Mouse (Mus musculus): ENCODE results near the gene Dock1. TPM values are rescaled to one million over a fixed set of nuclear protein-coding genes. Genes with fewer than 3 reads are reported as not detected.

Dock1 gene
- polyA plus RNA-seq, 1 experiment from 2014 or later, result 44.5 TPM

DNA sequence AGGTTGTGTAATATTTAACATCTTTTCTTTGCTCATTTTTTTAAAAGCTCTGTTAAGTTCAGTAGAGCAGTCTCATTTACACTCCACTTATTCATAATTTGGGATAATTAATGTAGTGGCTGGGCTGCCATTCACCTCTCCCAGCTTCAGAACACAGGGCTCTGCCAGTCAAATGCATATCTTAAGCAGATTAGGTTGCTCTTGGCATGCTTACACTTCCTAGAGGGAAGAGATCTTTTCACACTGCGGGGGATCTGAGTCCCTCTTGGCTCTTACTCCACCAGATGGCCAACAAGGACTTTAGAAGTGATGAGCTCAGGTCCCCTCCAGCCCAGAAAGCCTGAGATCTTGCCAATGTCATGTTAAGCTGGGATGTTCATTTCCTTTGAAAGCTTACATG is 150.8 kb downstream of the Dock1 start:
- no peak for ATAC-seq (ENCODE audit: low read depth)
- Histone ChIP-seq H3K36me3 (ENCODE audit: control insufficient read depth, insufficient read depth, low read length) (no peaks in the 10 kb centered on the region), H3K9ac (ENCODE audit: low read length) (no peak overlapping the region), H3K27me3 (ENCODE audit: control insufficient read depth, insufficient read depth, low read depth, low read length) (no peaks in the 10 kb centered on the region), H3K4me1 (replicated peaks; ENCODE audit: control insufficient read depth, insufficient read depth, low read length) (no peaks in the 10 kb centered on the region; the same call in 1 of the 2 replicates), H3K9me3 (ENCODE audit: control insufficient read depth, low read length) (no peaks in the 10 kb centered on the region), H3K4me3 (ENCODE audit: low read length) (no peak overlapping the region), H3K4me2 (ENCODE audit: low read depth, low read length) (no peak overlapping the region), H3K27ac (ENCODE audit: low read length) (no peak overlapping the region)
- WGBS, result 41% methylated on average over 1 of the region's 1 CpGs

DNA sequence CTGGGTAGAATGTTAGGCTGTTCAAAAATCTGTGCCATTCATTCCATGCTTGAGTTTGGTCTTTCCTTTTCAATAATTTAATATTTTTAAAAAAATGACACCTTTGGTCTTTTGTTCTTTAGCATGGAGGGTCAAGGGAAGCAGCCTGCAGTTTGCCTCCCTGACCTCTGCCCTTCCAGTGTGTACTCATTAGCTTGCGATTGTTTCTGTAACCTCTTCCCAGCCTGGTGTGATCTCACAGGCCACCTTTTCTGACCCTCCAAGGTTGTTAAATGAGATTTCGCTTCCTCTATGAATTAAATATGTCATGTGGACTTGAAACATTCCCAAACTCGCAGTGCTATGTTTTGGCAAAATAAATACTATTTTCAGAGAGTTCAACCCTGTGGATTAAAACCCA is 151.6 kb downstream of the Dock1 start:
- H3K27ac ChIP-seq (ENCODE audit: low read length), result no peak overlapping the region
- no peaks in the 10 kb centered on the region; the same call in 1 of the 2 replicates for H3K4me1 ChIP-seq (replicated peaks; ENCODE audit: control insufficient read depth, insufficient read depth, low read length)
- ATAC-seq (ENCODE audit: low read depth), result no peak
- no peaks in the 10 kb centered on the region for H3K9me3 ChIP-seq (ENCODE audit: control insufficient read depth, low read length)
- H3K4me2 ChIP-seq (ENCODE audit: low read depth, low read length), result no peak overlapping the region
- 50% methylated on average over 3 of the region's 3 CpGs for WGBS
- no peak overlapping the region for H3K4me3 ChIP-seq (ENCODE audit: low read length)
- H3K9ac ChIP-seq (ENCODE audit: low read length), result no peak overlapping the region
- H3K27me3 ChIP-seq (ENCODE audit: control insufficient read depth, insufficient read depth, low read depth, low read length), result no peaks in the 10 kb centered on the region
- no peaks in the 10 kb centered on the region for H3K36me3 ChIP-seq (ENCODE audit: control insufficient read depth, insufficient read depth, low read length)

DNA sequence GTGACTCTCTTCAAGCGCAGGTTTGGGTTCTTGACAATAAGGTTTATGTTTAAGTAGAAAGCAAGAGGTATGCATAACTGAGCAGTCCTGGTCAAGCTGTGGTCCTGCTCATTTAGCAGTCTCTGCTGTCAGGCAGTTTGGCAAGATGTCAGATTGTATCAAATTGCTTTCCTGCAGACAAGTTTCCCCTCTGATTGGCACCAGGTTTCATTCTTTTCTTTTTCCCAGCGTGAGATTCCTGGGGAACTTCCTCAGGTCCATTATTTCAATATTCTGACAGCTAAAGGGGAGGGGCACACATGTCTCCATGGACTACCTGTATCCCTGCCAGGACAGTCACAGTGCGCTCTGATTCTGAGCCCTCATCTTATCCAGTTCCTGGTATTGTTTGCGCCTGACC is 153.4 kb downstream of the Dock1 start:
- no peak overlapping the region for H3K4me2 ChIP-seq (ENCODE audit: low read depth, low read length)
- no peaks in the 10 kb centered on the region for H3K9me3 ChIP-seq (ENCODE audit: control insufficient read depth, low read length)
- H3K4me3 ChIP-seq (ENCODE audit: low read length), result no peak overlapping the region
- 60% methylated on average over 4 of the region's 4 CpGs for WGBS
- H3K27me3 ChIP-seq (ENCODE audit: control insufficient read depth, insufficient read depth, low read depth, low read length), result no peaks in the 10 kb centered on the region
- no peak for ATAC-seq (ENCODE audit: low read depth)
- H3K27ac ChIP-seq (ENCODE audit: low read length), result no peak overlapping the region
- H3K36me3 ChIP-seq (ENCODE audit: control insufficient read depth, insufficient read depth, low read length), result peaks cover 3% of the 10 kb centered on the region; the same call in 1 of the 2 replicates
- no peaks in the 10 kb centered on the region; the same call in 1 of the 2 replicates for H3K4me1 ChIP-seq (replicated peaks; ENCODE audit: control insufficient read depth, insufficient read depth, low read length)
- H3K9ac ChIP-seq (ENCODE audit: low read length), result no peak overlapping the region

DNA sequence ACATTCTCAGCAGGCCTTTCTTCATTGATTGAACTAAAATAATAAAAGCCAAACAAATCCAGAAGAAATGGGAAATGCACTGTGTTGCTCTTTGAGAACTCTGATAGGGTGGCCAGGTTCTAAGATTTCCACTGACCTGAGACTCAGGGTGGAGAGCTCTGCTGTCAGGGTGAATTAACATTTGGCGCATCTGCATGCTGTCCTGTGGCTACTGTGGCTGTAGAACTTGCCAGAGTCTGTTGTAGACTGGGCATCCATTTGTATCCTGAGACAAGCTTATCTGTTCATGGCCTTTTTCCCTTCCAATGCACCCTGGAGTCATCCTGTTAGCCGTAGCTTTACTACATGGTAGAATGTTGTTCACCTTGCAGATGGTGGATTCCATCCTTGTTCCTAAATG is 169.6 kb downstream of the Dock1 start:
- Histone ChIP-seq H3K36me3 (ENCODE audit: control insufficient read depth, insufficient read depth, low read length) (no peaks in the 10 kb centered on the region), H3K27me3 (ENCODE audit: control insufficient read depth, insufficient read depth, low read depth, low read length) (no peaks in the 10 kb centered on the region), H3K4me2 (ENCODE audit: low read depth, low read length) (no peak overlapping the region), H3K27ac (ENCODE audit: low read length) (no peak overlapping the region), H3K4me1 (replicated peaks; ENCODE audit: control insufficient read depth, insufficient read depth, low read length) (no peaks in the 10 kb centered on the region), H3K4me3 (ENCODE audit: low read length) (no peak overlapping the region), H3K9me3 (ENCODE audit: control insufficient read depth, low read length) (no peaks in the 10 kb centered on the region), H3K9ac (ENCODE audit: low read length) (no peak overlapping the region)
- WGBS, result 94% methylated on average over 2 of the region's 2 CpGs
- ATAC-seq (ENCODE audit: low read depth), result no peak

DNA sequence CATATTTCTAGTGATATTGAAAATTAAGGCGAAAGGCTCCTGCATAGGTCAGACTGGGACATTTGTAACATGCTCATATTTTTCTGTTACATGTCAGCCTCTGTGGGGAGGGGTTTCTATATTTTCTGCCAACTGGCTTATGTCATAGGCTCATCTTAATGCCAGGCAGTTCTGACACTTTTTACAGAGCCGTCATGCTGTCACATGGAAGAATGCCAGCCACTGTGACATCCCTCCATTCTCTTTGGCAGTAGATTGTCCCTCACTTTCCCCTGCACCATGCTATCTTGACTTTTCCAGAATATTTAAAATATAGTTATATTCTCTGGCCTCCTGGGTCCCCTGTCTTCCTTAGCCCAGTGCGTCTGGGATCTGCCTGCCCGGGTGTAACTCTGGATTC is 172.3 kb downstream of the Dock1 start:
- no peak for ATAC-seq (ENCODE audit: low read depth)

DNA sequence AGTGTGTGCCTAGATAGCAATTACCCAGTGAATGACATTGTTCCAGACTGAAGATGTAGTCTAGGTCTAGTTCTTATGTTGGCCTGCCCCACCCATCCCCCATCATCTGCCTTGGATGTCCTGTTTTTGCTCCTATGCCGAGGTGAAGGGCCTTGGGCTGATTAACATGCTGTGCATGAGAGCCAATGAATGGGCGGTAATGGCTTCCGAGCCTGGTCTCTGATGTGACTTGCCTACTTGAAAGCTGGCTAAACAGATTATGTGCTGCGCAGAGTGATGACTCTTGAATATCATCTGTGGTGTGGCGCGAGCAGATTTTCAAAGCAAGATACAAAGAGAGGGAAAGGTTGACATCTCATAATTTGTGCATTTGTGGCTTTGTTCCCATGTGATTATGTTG is 191.5 kb downstream of the Dock1 start:
- Histone ChIP-seq H3K27ac (ENCODE audit: low read length) (no peak overlapping the region), H3K9me3 (ENCODE audit: control insufficient read depth, low read length) (no peaks in the 10 kb centered on the region), H3K9ac (ENCODE audit: low read length) (no peak overlapping the region), H3K4me2 (ENCODE audit: low read depth, low read length) (no peak overlapping the region), H3K4me3 (ENCODE audit: low read length) (no peak overlapping the region), H3K27me3 (ENCODE audit: control insufficient read depth, insufficient read depth, low read depth, low read length) (no peaks in the 10 kb centered on the region), H3K36me3 (ENCODE audit: control insufficient read depth, insufficient read depth, low read length) (0 out of 2 replicates have a peak, but pooled peaks cover 2% of the 10 kb centered on the region), H3K4me1 (replicated peaks; ENCODE audit: control insufficient read depth, insufficient read depth, low read length) (no peaks in the 10 kb centered on the region)
- WGBS, result 73% methylated on average over 6 of the region's 6 CpGs
- ATAC-seq (ENCODE audit: low read depth), result no peak

More for the DNA sequence above, 172.3 kb downstream of the Dock1 start:
- Histone ChIP-seq H3K4me3 (ENCODE audit: low read length) (no peak overlapping the region), H3K27me3 (ENCODE audit: control insufficient read depth, insufficient read depth, low read depth, low read length) (no peaks in the 10 kb centered on the region), H3K36me3 (ENCODE audit: control insufficient read depth, insufficient read depth, low read length) (no peaks in the 10 kb centered on the region), H3K4me1 (replicated peaks; ENCODE audit: control insufficient read depth, insufficient read depth, low read length) (no peaks in the 10 kb centered on the region), H3K27ac (ENCODE audit: low read length) (no peak overlapping the region), H3K9me3 (ENCODE audit: control insufficient read depth, low read length) (no peaks in the 10 kb centered on the region), H3K9ac (ENCODE audit: low read length) (no peak overlapping the region), H3K4me2 (ENCODE audit: low read depth, low read length) (no peak overlapping the region)
- 75% methylated on average over 4 of the region's 4 CpGs for WGBS

DNA sequence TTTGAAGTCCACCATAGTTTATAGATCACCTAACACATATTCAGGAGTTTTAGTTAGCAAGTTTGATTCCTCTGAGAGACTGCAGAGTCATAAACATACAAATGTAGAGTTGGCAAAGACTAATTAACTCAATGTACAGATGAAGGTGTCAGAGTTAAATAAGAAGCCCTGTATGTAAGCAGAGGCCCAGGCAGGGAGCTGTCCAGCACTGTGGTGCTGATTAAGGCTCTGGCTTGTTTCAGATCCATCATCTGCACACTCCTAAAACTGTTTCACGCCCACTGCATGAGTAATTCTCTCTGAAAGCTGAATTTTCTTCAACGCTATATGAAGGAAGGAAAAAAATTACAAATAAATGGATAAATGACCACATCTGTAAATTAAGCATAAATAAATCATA is 193.7 kb downstream of the Dock1 start:
- Histone ChIP-seq H3K4me3 (ENCODE audit: low read length) (no peak overlapping the region), H3K9ac (ENCODE audit: low read length) (no peak overlapping the region), H3K27ac (ENCODE audit: low read length) (no peak overlapping the region), H3K4me1 (replicated peaks; ENCODE audit: control insufficient read depth, insufficient read depth, low read length) (no peaks in the 10 kb centered on the region), H3K4me2 (ENCODE audit: low read depth, low read length) (no peak overlapping the region), H3K27me3 (ENCODE audit: control insufficient read depth, insufficient read depth, low read depth, low read length) (no peaks in the 10 kb centered on the region), H3K36me3 (ENCODE audit: control insufficient read depth, insufficient read depth, low read length) (0 out of 2 replicates have a peak, but pooled peaks cover 2% of the 10 kb centered on the region), H3K9me3 (ENCODE audit: control insufficient read depth, low read length) (no peaks in the 10 kb centered on the region)
- 74% methylated on average over 2 of the region's 2 CpGs for WGBS
- ATAC-seq (ENCODE audit: low read depth), result no peak

DNA sequence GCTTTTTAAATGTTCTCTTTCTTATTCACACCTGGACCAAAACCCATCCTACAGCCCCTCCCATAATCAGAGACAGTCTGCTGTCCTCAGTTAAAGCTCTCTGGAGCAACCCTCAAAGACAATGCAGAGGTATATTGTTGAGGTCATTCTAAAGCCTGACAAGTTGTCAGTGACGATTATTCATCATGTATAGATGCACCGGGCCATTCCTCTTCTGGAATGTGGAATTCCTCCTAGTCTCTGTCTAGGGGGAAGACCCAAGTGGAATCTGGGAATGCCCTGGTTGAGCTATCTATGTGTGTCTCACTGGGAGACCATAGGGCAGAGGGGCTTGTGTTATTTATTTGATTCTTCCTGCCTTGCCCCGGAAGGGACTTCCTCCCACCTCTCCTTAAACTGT is 202.1 kb downstream of the Dock1 start:
- no peaks in the 10 kb centered on the region for H3K9me3 ChIP-seq (ENCODE audit: control insufficient read depth, low read length)
- H3K36me3 ChIP-seq (ENCODE audit: control insufficient read depth, insufficient read depth, low read length), result peaks cover 2% of the 10 kb centered on the region; the same call in 1 of the 2 replicates
- H3K4me2 ChIP-seq (ENCODE audit: low read depth, low read length), result no peak overlapping the region
- no peak overlapping the region for H3K9ac ChIP-seq (ENCODE audit: low read length)
- WGBS, result 61% methylated on average over 3 of the region's 3 CpGs
- ATAC-seq (ENCODE audit: low read depth), result no peak
- H3K4me1 ChIP-seq (replicated peaks; ENCODE audit: control insufficient read depth, insufficient read depth, low read length), result no peaks in the 10 kb centered on the region
- no peaks in the 10 kb centered on the region for H3K27me3 ChIP-seq (ENCODE audit: control insufficient read depth, insufficient read depth, low read depth, low read length)
- H3K27ac ChIP-seq (ENCODE audit: low read length), result no peak overlapping the region
- H3K4me3 ChIP-seq (ENCODE audit: low read length), result no peak overlapping the region

DNA sequence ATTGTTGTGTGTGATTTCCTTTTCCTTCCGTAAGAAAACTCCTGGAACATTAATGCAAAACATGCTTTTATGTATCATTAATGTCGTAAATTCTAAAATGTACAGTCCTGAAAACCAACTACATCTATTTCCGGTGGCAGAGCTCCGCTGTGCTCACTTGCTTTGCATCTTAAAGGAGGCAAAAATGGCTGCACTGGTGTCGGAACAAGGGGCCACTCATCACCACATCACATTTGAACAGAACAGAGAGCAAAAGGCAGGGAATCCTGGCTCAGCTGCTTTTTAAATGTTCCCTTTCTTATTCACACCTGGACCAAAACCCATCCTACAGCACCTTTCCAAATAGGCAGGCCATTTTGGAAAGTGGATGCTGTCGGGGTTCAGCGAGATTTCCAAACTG is 202.5 kb downstream of the Dock1 start:
- no peak overlapping the region for H3K27ac ChIP-seq (ENCODE audit: low read length)
- no peak overlapping the region for H3K9ac ChIP-seq (ENCODE audit: low read length)
- no peak overlapping the region for H3K4me2 ChIP-seq (ENCODE audit: low read depth, low read length)
- no peaks in the 10 kb centered on the region for H3K4me1 ChIP-seq (replicated peaks; ENCODE audit: control insufficient read depth, insufficient read depth, low read length)
- ATAC-seq (ENCODE audit: low read depth), result no peak
- H3K27me3 ChIP-seq (ENCODE audit: control insufficient read depth, insufficient read depth, low read depth, low read length), result no peaks in the 10 kb centered on the region
- 90% methylated on average over 7 of the region's 7 CpGs for WGBS
- no peaks in the 10 kb centered on the region for H3K9me3 ChIP-seq (ENCODE audit: control insufficient read depth, low read length)
- H3K4me3 ChIP-seq (ENCODE audit: low read length), result no peak overlapping the region
- H3K36me3 ChIP-seq (ENCODE audit: control insufficient read depth, insufficient read depth, low read length), result peaks cover 2% of the 10 kb centered on the region; the same call in 1 of the 2 replicates

DNA sequence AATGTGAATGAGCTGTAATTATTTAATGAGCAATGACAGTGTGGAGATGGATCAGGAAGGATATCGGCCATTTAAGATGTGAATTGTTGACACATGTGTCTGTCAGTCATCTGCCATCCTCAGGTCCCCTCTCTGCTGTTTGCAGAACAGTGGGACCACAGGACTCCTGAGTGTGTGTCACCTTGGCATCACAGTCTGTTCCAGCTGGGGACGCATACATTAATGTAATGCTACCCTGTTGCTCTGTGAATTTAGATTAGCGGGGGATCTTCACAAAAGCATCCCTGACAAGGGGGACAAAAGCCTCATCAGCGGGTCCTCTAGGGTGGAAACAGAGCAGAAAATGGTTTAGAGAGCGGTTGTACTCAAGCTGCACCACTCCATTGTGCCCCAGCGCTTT is 208.5 kb downstream of the Dock1 start:
- Histone ChIP-seq H3K4me1 (replicated peaks; ENCODE audit: control insufficient read depth, insufficient read depth, low read length) (no peaks in the 10 kb centered on the region), H3K9ac (ENCODE audit: low read length) (no peak overlapping the region), H3K27ac (ENCODE audit: low read length) (no peak overlapping the region), H3K27me3 (ENCODE audit: control insufficient read depth, insufficient read depth, low read depth, low read length) (no peaks in the 10 kb centered on the region), H3K4me2 (ENCODE audit: low read depth, low read length) (no peak overlapping the region), H3K9me3 (ENCODE audit: control insufficient read depth, low read length) (no peaks in the 10 kb centered on the region), H3K36me3 (ENCODE audit: control insufficient read depth, insufficient read depth, low read length) (peaks cover 2% of the 10 kb centered on the region; the same call in 1 of the 2 replicates), H3K4me3 (ENCODE audit: low read length) (no peak overlapping the region)
- ATAC-seq (ENCODE audit: low read depth), result no peak
- 84% methylated on average over 6 of the region's 6 CpGs for WGBS
